Mouse (Mus musculus) cortical plate, adult 2 months (tissue): ENCODE measurements around the gene Yju2.

Experiments
- CTCF ChIP-seq: fragments of 200-500 bp; IDR thresholded peaks from 2 replicates; pipeline ENCODE4 v1.5.1; 2011; ENCODE audit warnings: mild to moderate bottlenecking, control low read depth, low read length; ENCODE audit not compliant: insufficient read depth; ENCODE audit errors: extremely low read depth
- POLR2A ChIP-seq: fragments of 200-500 bp; IDR thresholded peaks from 2 replicates; pipeline ENCODE4 v1.6.1; 2011; ENCODE audit warnings: mild to moderate bottlenecking, low read length, control low read depth; ENCODE audit not compliant: insufficient read depth; ENCODE audit errors: extremely low read depth

DNA sequence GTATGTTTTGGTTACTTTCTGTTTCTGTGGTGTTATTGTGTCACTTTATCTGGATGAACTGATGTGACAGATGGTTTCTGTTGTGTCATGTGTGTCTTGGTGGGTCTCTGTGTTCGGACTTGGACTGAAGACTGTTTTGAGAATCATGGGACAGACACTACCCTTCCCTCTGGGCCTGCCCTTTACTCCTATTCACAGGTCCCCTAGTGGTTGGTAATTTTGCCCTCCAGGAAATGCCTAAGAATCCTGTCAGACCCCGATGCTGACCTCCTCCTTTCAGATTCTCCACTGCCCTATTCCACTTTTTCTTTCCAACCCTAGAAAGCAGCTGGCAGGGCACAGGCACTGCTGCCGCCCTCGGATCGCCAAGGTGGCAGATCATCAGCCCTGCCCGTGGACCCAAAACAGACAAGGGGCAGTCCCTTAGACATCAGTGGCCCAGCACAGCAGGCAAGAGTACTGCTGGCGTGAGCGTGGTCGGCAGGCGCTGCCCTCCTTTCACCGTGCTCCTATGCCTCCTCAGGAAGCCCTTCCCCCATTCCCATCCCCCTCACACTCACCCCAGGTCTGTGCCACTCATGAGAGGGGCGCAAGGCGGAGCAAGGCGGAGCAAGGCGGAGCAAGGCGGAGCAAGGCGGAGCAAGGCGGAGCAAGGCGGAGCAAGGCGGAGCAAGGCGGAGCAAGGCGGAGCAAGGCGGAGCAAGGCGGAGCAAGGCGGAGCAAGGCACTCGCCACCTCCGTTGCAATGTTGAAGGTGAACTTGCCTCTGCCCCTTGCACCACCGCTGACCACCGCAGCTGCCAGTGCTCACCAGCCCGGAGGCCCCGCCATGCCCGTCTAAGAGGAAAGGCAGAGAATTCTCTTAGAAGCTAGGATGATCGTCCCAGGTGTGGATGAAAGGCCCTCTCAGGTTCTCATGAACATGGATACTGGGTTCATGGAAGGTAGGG is 27.1 kb upstream of the Yju2 start:
- TF ChIP-seq CTCF: no peak
- peak; percentile 49; the same call in 1 of the 2 replicates for TF ChIP-seq POLR2A
